Mouse (Mus musculus) natural killer cell, adult 2 months (primary cell): ENCODE results near the gene Fabp1.

Source experiments
- DNase-seq, 2 experiments: peaks; one replicate each; pipeline ENCODE4 v3.0.0; 2022; ENCODE audit warnings: low spot score in 2 of 2

Fabp1 gene

DNA sequence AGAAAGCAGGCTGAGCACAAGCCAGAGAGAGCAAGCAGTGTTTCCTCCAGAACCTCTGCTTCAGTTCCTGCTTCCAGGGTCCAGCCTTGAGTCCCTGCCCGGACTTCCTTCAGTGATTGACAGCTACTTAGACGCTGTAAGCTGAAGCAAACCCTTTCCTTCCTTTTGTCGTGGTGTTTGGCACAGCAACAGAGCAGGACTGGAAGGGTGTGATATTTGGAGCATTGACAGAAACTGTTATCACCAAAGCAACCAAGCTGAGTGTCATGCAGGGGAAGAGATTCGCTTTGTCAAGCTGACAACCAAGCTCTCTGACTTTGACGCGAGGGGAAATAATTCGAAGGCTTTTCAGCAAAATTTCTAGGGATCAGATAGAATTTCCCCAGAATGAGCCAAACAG, 12.3 kb downstream of the Fabp1 start:
- no peak for DNase-seq

DNA sequence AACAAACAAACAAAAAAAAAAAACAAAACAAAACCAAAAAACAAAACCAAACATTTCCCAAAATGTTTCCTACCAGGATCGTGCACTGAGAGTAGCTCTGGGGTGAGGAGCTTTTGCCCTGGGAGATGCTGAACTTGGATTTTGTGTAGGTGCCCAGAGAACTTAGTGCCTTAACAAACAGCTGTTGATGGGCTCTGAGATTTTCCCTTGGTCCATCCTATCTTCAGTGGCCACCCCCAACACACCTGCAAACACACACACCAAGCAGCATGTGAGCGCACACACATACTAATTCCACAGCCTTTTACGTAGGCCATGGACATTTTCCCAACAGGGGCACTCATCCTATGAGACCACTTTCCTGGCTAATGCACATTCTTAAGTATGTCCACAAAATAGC, 12.8 kb downstream of the Fabp1 start:
- no peak for DNase-seq

- DNase-seq, result no peak
Observed at GRCm38 (mm10) chr6:71221501-71221900, 21.9 kb downstream of the Fabp1 start.

GRCm38 (mm10) chr6:71224184-71224943, 24.7 kb downstream of the Fabp1 start:
- DNase-seq, result no peak

GRCm38 (mm10) chr6:71226544-71226943, 26.9 kb downstream of the Fabp1 start:
- DNase-seq, result no peak

DNA sequence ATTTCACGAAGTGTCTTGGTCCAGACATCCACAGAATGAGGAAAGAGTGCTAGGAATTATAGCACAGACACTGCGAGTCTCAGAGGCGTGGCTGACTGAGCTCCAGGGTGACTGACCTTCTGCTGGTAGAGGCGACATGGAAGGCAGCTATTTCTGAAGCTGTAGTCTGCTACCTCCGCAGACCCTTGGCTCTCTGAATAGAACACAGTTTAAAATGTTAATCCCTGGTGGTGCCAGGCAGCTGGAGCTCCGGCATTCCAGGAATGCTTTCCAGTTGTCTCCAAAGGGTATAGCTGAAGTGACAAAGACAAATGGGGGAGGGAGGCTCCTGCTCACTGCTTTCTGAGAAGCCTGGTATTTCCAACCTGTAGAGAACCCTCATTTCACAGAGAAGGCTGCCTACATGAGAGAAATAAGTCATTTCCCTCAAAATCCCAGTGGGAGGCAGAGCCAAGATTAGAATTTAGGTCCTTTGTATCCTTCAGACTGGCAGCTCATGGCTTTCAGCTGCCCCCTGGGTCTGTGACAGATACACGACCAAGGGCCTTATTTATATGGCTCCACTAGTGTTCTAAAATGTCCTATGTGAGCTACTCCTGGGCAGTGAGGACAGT, 27.6 kb downstream of the Fabp1 start:
- DNase-seq, result no peak

- no peak for DNase-seq
Observed at GRCm38 (mm10) chr6:71235121-71235520, 35.5 kb downstream of the Fabp1 start.

- DNase-seq, result no peak
Observed at GRCm38 (mm10) chr6:71235944-71236343, 36.3 kb downstream of the Fabp1 start.

DNA sequence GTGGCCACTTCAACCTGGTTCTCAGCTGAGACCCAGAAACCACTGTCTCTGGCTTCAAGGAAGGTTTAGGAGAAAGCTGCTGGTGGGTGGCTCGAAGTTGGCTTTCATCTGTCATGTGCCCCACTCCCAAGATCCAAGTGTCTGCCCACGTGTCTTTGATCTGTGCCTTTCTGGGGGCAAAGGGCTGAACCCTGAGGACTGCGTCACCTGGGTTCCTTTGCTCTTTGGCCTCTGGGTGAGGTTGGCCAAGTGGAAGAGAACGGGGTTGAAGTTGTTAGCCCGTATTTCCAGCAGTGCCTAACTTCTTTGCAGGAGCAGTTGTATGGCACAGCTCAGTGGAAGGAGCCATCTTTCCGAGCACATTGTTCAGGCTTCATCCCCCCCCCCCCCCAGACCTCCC, 36.9 kb downstream of the Fabp1 start:
- DNase-seq, result no peak

GRCm38 (mm10) chr6:71237031-71237431, 37.4 kb downstream of the Fabp1 start:
- no peak for DNase-seq

- DNase-seq, result no peak
Observed at GRCm38 (mm10) chr6:71239069-71239750, 39.6 kb downstream of the Fabp1 start.

GRCm38 (mm10) chr6:71240831-71241230, 41.2 kb downstream of the Fabp1 start:
- no peak for DNase-seq

GRCm38 (mm10) chr6:71242811-71243210, 43.2 kb downstream of the Fabp1 start:
- no peak for DNase-seq

- no peak for DNase-seq
Observed at GRCm38 (mm10) chr6:71243258-71243657, 43.6 kb downstream of the Fabp1 start.

DNA sequence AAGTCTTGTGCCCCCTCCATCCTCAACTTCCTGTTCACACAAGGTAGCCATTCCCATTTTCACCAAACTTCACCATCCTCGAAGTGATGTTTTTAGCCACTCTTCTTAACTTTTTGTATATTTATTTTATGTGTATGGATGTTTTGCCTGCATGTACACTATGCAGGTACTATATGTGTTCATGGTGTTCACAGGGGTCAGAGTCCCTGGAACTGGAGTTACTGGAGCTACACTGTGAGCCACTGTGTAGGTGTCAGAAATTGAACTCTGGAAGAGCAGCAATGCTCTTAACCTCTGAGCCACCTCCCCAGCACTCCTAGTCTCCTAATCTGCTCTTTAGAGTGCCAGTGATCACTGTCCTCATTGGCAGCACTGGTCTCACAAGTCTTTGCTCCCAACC, 48.8 kb downstream of the Fabp1 start:
- DNase-seq, result no peak

GRCm38 (mm10) chr6:71249615-71250014, 50.0 kb downstream of the Fabp1 start:
- no peak for DNase-seq

- DNase-seq, result no peak
Observed at GRCm38 (mm10) chr6:71250951-71251350, 51.3 kb downstream of the Fabp1 start.

DNA sequence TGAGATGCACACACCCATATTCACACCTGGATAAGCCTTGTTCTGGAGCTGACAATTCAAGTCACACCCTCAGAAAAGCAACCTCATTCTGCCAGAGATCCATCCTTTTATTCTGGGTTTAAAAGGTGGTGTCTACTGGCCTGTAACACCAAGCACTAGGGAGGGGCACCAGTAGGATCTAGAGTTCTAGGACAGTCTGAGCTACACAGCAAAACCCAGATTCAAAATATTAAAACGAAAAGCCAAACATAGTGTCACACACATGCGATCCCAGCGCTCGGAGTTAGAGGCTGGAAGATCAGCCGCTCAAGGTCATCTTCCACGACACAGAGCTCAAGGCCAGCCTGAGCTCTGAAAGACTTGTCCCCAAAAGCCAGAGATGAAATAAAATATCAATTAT, 54.8 kb downstream of the Fabp1 start:
- no peak for DNase-seq
